Mouse (Mus musculus) inflammation-experienced regulatory T-cells (primary cell): ENCODE results near the gene Cep135. TPM values are rescaled to one million over a fixed set of nuclear protein-coding genes. Genes with fewer than 3 reads are reported as not detected.

Experiments used
- polyA plus RNA-seq, 2 experiments: library from polyadenylated mRNA; unstranded; fragments of 100-300 nt; shearing (Covaris generic); gene quantifications; one replicate each; pipeline ENCODE4 v1.2.1; 2017

Gene Cep135
- 10 to 100 TPM; 11.2 to 13.9 TPM for polyA plus RNA-seq

DNA sequence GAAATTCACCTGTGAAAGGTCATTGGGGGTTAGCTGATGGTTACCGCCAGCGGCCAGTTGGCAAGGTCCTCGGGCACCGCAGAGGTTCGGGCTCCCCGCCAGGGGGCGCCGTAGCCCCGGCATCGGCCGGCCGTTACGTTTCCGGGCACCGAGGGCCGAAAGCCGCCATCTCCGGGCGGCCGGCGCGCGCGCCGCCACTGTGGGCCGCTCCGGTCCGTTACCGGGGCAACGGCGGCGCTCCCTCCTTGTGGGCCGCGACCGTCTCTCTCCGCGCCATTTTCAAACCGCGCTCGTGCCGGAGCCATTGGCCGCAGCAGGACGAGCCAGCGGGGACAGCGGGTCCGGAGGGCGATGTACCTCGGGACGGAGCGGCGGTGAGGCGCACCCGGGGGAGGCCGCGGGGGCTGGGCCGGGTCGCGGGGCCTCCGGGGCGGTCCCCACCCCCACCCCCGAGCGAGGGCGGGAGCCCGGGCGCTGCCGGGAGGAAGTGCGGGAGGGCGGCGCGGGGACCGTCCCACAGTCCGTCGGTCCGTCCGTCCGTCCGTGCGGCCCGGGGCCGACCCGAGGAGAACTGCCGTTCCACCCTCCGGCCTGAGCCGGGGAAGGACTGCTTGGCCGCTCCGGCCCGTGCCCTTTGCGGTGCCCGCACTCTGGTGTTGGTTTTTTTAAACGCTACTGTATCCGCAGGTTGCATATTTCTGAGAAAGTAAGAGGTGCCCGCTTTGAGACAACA lies at the start of gene Cep135:
Cep135 (plus strand) TSS at position 148 of the 733 bp plus-strand sequence.

GRCm38 (mm10) chr5:76656212-76656611 lies 67.7 kb downstream of the Cep135 start, which contains the start of gene C530008M17Rik:
Gene C530008M17Rik, plus strand, starts transcription at chr5:76656512.

Other genes with a start within 250 kb of the Cep135 start
- not detected for gene Nmu, start 224.9 kb upstream of the Cep135 start, polyA plus RNA-seq
- gene Gm7271, start 104.7 kb upstream of the Cep135 start, polyA plus RNA-seq, result under 1 TPM in 1 of 2 experiments, not detected in 1; 0.58 TPM
- gene Exoc1, start 59.4 kb upstream of the Cep135 start, polyA plus RNA-seq, result 10 to 100 TPM; 47.0 to 47.2 TPM
- 1 to 10 TPM in 1 of 2 experiments, under 1 TPM in 1; 0.77 to 3.2 TPM for gene C530008M17Rik, start 67.8 kb downstream of the Cep135 start, polyA plus RNA-seq